Mouse (Mus musculus): ENCODE data around the gene Zic4.

GRCm38 (mm10) chr9:91361033-91361855 lies 969 bp upstream of the Zic4 start:
- TF ChIP-seq CTCF (IDR thresholded peaks at IDR 0.05; ENCODE audit: insufficient read depth, low read length) (no peak), POLR2A (IDR thresholded peaks at IDR 0.05; ENCODE audit: borderline replicate concordance, extremely low read depth, low read depth, low read length) (no peak)

Measured in lung, adult 2 months (tissue).